ENCODE assay signal across 11 mouse cellular contexts in the genomic region with DNA sequence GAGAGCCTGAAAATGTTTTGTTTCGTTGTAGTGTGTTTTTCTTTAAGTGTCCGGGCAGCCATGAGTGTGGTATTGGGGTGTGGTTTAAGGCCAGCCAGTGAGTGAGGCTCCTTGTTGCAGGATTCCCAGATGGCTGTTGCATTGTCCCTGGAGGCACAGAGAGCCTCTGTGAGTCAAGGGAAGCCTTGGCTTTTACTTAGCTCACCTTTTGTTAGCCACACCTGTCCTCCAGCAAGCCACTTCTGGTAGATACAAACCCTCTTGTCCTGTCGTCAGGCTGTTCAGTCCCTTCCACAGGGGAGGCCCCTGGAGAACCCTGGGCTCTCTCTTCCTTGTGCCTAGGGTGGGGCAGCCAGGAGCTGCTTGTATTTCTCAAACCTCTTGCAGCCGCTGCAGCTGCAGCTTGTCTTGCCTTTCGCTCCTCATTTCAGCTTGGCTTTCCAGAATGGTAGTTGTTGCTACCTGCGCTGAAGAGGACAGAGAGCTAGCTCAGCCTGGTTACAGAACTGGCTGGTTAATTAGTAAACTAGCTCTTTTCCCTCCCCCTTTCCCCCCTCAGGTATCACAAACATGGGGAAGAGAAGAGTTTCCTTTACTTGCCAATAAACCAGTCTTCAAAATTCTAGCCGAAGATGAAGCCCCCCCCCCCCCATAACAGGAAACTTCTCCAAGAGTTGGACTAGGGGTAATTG.
A peak's percentile ranks its signal among the peaks of the same experiment; 100 is the strongest.
DNase-seq lines count a peak whose midpoint lies in the region; ATAC-seq and TF ChIP-seq lines count a peak whose summit lies in the region.
"Had no signal": no experiment of that assay in that cellular context is flagged by ENCODE, and none has a peak within 500 bp of the region (broad histone marks: within the 10 kb centered on the region; RNA-seq: fewer than 3 reads in every experiment).

No protein-coding gene starts in this region.

- no peaks in the 10 kb centered on the region for H3K36me3 ChIP-seq in testis, adult 2 months (ENCODE audit: control insufficient read depth, insufficient read depth, low read length)
- H3K36me3 ChIP-seq in liver, postnatal 0 days (replicated peaks; ENCODE audit: insufficient read depth, low read length) = no peaks in the 10 kb centered on the region
- no peaks in the 10 kb centered on the region for H3K36me3 ChIP-seq in hindbrain, embryonic 12.5 days

- peak; percentile 86 for ATAC-seq in liver, postnatal 0 days
- no peak for ATAC-seq in hindbrain, embryonic 12.5 days (ENCODE audit: low FRiP score)

- no peaks in the 10 kb centered on the region for H3K9me3 ChIP-seq in liver, postnatal 0 days (ENCODE audit: low read length)
- no peaks in the 10 kb centered on the region for H3K9me3 ChIP-seq in hindbrain, embryonic 12.5 days (replicated peaks)

- H3K27me3 ChIP-seq in testis, adult 2 months (ENCODE audit: control insufficient read depth, insufficient read depth, low read length) = no peaks in the 10 kb centered on the region
- H3K27me3 ChIP-seq in liver, postnatal 0 days (ENCODE audit: insufficient read depth, low read length) = no peaks in the 10 kb centered on the region
- H3K27me3 ChIP-seq in hindbrain, embryonic 12.5 days = no peaks in the 10 kb centered on the region

- H3K4me3 ChIP-seq in testis, adult 2 months (ENCODE audit: control insufficient read depth, low read depth, low read length) = no peak overlapping the region
- peak overlapping the region; percentile 37 for H3K4me3 ChIP-seq in liver, postnatal 0 days (ENCODE audit: low read depth, low read length)
- H3K4me3 ChIP-seq in hindbrain, embryonic 12.5 days = no peak overlapping the region

- H3K27ac ChIP-seq in testis, adult 2 months (ENCODE audit: control insufficient read depth, insufficient read depth, low read depth, low read length) = peak overlapping the region; percentile 54
- H3K27ac ChIP-seq in liver, postnatal 0 days (ENCODE audit: low read depth) = peak overlapping the region; percentile 56
- H3K27ac ChIP-seq in hindbrain, embryonic 12.5 days = no peak overlapping the region
- H3K27ac ChIP-seq: macrophage had no signal

- H3K9ac ChIP-seq in liver, postnatal 0 days (replicated peaks) = no peak overlapping the region; the same call in 1 of the 2 replicates
- no peak overlapping the region for H3K9ac ChIP-seq in hindbrain, embryonic 12.5 days

- TF ChIP-seq POLR2A in testis, adult 2 months (IDR thresholded peaks at IDR 0.05; ENCODE audit: control insufficient read depth, low read depth, low read length) = no peak

- peak overlapping the region; percentile 65 for H3K4me2 ChIP-seq in liver, postnatal 0 days (ENCODE audit: low read depth, low read length)
- H3K4me2 ChIP-seq in hindbrain, embryonic 12.5 days (replicated peaks) = no peak overlapping the region

- no peak for TF ChIP-seq EP300 in liver, postnatal 0 days (IDR thresholded peaks at IDR 0.05; ENCODE audit: low read depth)

- TF ChIP-seq CTCF in testis, adult 2 months (IDR thresholded peaks at IDR 0.05; ENCODE audit: control insufficient read depth, insufficient read depth, insufficient replicate concordance, low read depth, low read length) = no peak
- TF ChIP-seq CTCF in liver, postnatal 0 days (IDR thresholded peaks at IDR 0.05; ENCODE audit: low read depth) = no peak

- no peak for DNase-seq in testis, postnatal 10 days (ENCODE audit: low spot score)
- peak; percentile 22 to 63 for DNase-seq in kidney, adult 8-10 months
- no peak for DNase-seq in liver, postnatal 0 days
- no peak for DNase-seq in adrenal gland, adult 8-10 months
- DNase-seq in T-cell, adult 2 months (ENCODE audit: low spot score) = no peak
- no peak for DNase-seq in right cerebral cortex, adult 2 months (ENCODE audit: low spot score in 2 of 2)
- DNase-seq: cerebellum, postnatal 25 days; layer of hippocampus, adult 9-11 months had no signal

- peaks cover 4% of the 10 kb centered on the region for H3K4me1 ChIP-seq in testis, adult 2 months (ENCODE audit: control insufficient read depth, insufficient read depth, low read length)
- H3K4me1 ChIP-seq in liver, postnatal 0 days (ENCODE audit: insufficient read depth) = peaks cover 7% of the 10 kb centered on the region
- H3K4me1 ChIP-seq in hindbrain, embryonic 12.5 days = peaks cover 7% of the 10 kb centered on the region

- WGBS in liver, postnatal 0 days (ENCODE audit: insufficient replicate concordance) = 58% methylated on average over 7 of the region's 7 CpGs
- WGBS in hindbrain, embryonic 12.5 days = 77% methylated on average over 7 of the region's 7 CpGs

Comparison
In these comparisons a context has a peak if more than half of its experiments do, and no peak if none do; other contexts are left out.
1. DNase-seq: peak in kidney, adult 8-10 months (2 of 2); none in testis, postnatal 10 days (single experiment), liver, postnatal 0 days (single experiment), adrenal gland, adult 8-10 months (single experiment), T-cell, adult 2 months (single experiment) and right cerebral cortex, adult 2 months (0 of 2).